Mouse (Mus musculus) urinary bladder, postnatal 4 days (tissue): ENCODE data around the gene Cast.

Experiments used
- DNase-seq, 2 experiments: peaks; one replicate each; pipeline ENCODE4 v3.0.0; 2021 to 2022; ENCODE audit warnings: low spot score in 2 of 2

Cast gene

DNA sequence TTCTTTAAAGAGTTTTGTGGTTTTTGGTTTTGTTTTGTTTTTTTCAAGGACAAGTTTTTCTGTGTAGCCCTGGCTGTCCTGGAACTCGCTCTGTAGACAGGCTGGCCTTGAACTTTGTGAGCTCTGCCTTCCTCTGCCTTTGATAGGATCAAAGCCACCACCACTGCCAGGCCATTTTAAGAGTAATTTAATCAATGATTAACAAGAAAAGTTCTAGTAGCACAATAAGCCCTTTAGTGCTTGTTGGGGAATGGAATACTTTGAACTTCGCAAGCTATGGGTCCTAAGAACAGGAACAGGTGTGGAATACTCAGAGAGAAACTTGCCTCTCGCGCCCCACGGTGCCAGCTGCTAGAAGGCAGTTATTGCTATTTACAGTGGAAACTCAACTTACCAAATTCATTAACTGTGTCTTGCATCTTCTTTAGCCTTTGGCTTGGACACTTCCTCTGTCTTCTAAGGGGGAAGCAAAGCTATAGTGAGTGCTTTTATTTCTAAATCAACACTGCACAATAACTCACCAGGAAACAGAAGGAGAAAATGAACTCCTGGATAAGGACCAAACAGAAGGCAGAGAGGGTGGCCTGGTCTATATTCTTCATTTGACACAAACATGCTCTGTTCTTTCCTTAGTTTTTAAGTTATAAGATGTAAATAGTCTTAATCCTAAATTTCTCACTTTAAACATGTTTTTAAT is 113.0 kb downstream of the Cast start:
- no peak for DNase-seq
